Mouse (Mus musculus) liver, embryonic 14.5 days (tissue): ENCODE data around the gene Kctd20.

Experiments used
- CTCF ChIP-seq: IDR thresholded peaks from 2 replicates; pipeline ENCODE4 v1.5.1; 2016; ENCODE audit warnings: antibody characterized with exemption, low read depth, control low read depth
- EP300 ChIP-seq: IDR thresholded peaks from 2 replicates; pipeline ENCODE4 v1.6.1; 2016; ENCODE audit warnings: antibody characterized with exemption, low read depth

GRCm38 (mm10) chr17:28921086-28921485, 30.7 kb upstream of the Kctd20 start:
- no peak for TF ChIP-seq CTCF
- no peak for TF ChIP-seq EP300
